Mouse (Mus musculus): ENCODE data around the gene Gm9945.

- TF ChIP-seq EP300 (IDR thresholded peaks at IDR 0.05; ENCODE audit: low read depth) (no peak), CTCF (IDR thresholded peaks at IDR 0.05; ENCODE audit: low read depth) (no peak)
These were observed 27.3 kb downstream of the Gm9945 start for GRCm38 (mm10) chr11:53507098-53507805.

All from heart, postnatal 0 days (tissue).